Comparison of ENCODE assay signal across 43 mouse cellular contexts in the genomic region with DNA sequence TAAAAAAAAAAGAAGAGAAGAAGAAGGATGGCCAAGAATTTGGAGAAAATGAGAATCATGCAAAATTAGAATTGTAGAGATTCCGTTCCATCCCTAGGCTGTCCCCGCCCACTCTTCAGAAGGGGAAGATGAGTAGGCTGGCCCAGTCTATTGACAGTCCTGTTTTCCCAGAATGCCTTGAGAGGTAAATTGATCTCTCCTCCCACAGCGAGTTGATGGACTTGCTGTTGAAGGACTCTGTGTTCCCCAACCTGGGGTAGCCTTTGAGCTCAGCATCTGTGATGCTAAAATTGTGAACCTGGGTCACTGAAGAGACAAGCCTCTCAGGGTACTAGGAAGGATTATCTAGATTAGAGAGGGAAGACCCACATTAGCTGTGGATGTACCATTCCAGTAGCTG. TPM values are rescaled to one million over a fixed set of nuclear protein-coding genes. Genes with fewer than 3 reads are reported as not detected.
"Had no signal": no experiment of that assay in that cellular context is flagged by ENCODE, and none has a peak within 500 bp of the region (broad histone marks: within the 10 kb centered on the region; RNA-seq: fewer than 3 reads in every experiment).

No protein-coding gene starts in this region.

- H3K9ac ChIP-seq: limb, embryonic 12.5 days; limb, embryonic 13.5 days; limb, embryonic 15.5 days; liver, embryonic 12.5 days; liver, embryonic 13.5 days; liver, embryonic 14.5 days; liver, embryonic 15.5 days; lung, embryonic 14.5 days; lung, embryonic 15.5 days; midbrain, embryonic 12.5 days; midbrain, embryonic 13.5 days; midbrain, embryonic 15.5 days; neural tube, embryonic 12.5 days had no signal

- H3K27ac ChIP-seq: left cerebral cortex, adult 2 months; limb, embryonic 10.5 days; limb, embryonic 12.5 days; limb, embryonic 13.5 days; limb, embryonic 15.5 days; liver, embryonic 12.5 days; liver, embryonic 13.5 days; liver, embryonic 14.5 days; liver, embryonic 15.5 days; lung, embryonic 15.5 days; macrophage; midbrain, embryonic 10.5 days; midbrain, embryonic 12.5 days; midbrain, embryonic 13.5 days; midbrain, embryonic 15.5 days; neural tube, embryonic 12.5 days had no signal

- DNase-seq: left cerebral cortex, postnatal 4 days; liver, embryonic 13.5 days; lung, adult 18-20 months; lung, adult 2 months; lung, embryonic 14.5 days; lung, postnatal 10 days; lung, postnatal 14 days; lung, postnatal 36 days; lung, postnatal 4 days; midbrain, embryonic 14.5 days had no signal

- H3K4me3 ChIP-seq: left cerebral cortex, adult 2 months; limb, embryonic 10.5 days; limb, embryonic 12.5 days; limb, embryonic 13.5 days; limb, embryonic 15.5 days; liver, embryonic 12.5 days; liver, embryonic 13.5 days; liver, embryonic 15.5 days; lung, embryonic 15.5 days; megakaryocyte, embryonic 14.5 days; midbrain, embryonic 10.5 days; midbrain, embryonic 12.5 days; midbrain, embryonic 13.5 days; midbrain, embryonic 15.5 days; myocyte; neural tube, embryonic 12.5 days had no signal

- H3K36me3 ChIP-seq: limb, embryonic 10.5 days; limb, embryonic 12.5 days; limb, embryonic 13.5 days; limb, embryonic 15.5 days; liver, embryonic 12.5 days; liver, embryonic 13.5 days; liver, embryonic 15.5 days; lung, embryonic 15.5 days; midbrain, embryonic 10.5 days; midbrain, embryonic 12.5 days; midbrain, embryonic 13.5 days; midbrain, embryonic 15.5 days; neural tube, embryonic 12.5 days had no signal

- H3K27me3 ChIP-seq: limb, embryonic 12.5 days; limb, embryonic 13.5 days; limb, embryonic 15.5 days; liver, embryonic 12.5 days; liver, embryonic 13.5 days; liver, embryonic 15.5 days; lung, embryonic 15.5 days; midbrain, embryonic 12.5 days; midbrain, embryonic 13.5 days; midbrain, embryonic 15.5 days; neural tube, embryonic 12.5 days had no signal

- ATAC-seq: liver, embryonic 12.5 days; lung, postnatal 0 days; midbrain, embryonic 13.5 days; midbrain, embryonic 15.5 days; midbrain, embryonic 16.5 days had no signal

- H3K4me1 ChIP-seq: limb, embryonic 10.5 days; limb, embryonic 12.5 days; limb, embryonic 13.5 days; limb, embryonic 15.5 days; midbrain, embryonic 12.5 days; midbrain, embryonic 15.5 days; neural tube, embryonic 12.5 days had no signal

- H3K9me3 ChIP-seq: limb, embryonic 10.5 days; limb, embryonic 12.5 days; limb, embryonic 13.5 days; limb, embryonic 15.5 days; liver, embryonic 12.5 days; liver, embryonic 13.5 days; liver, embryonic 15.5 days; lung, embryonic 15.5 days; midbrain, embryonic 10.5 days; midbrain, embryonic 12.5 days; midbrain, embryonic 13.5 days; midbrain, embryonic 15.5 days; neural tube, embryonic 12.5 days had no signal

- H3K4me2 ChIP-seq: limb, embryonic 12.5 days; limb, embryonic 13.5 days; limb, embryonic 15.5 days; liver, embryonic 12.5 days; liver, embryonic 13.5 days; liver, embryonic 15.5 days; lung, embryonic 14.5 days; lung, embryonic 15.5 days; midbrain, embryonic 11.5 days; midbrain, embryonic 12.5 days; midbrain, embryonic 13.5 days; midbrain, embryonic 15.5 days; neural tube, embryonic 12.5 days had no signal

RNA-seq across cellular contexts. Expression of a gene that starts 1.9 kb away (rescaled TPM):
- total RNA-seq: megakaryocyte progenitor cell, adult 5-6 weeks; megakaryocyte, adult 5-6 weeks; megakaryocyte-erythroid progenitor cell, adult 5-6 weeks; monocyte, adult 5-6 weeks had no signal
- polyA plus RNA-seq: limb, embryonic 10.5 days; limb, embryonic 12.5 days; macrophage; neural tube, embryonic 11.5 days had no signal

RNA-seq across cellular contexts. Expression of a gene that starts 17.6 kb away (rescaled TPM):
- total RNA-seq: left cerebral cortex, adult 18-20 months; left cerebral cortex, adult 2 months; left cerebral cortex, adult 8-10 months; left cerebral cortex, postnatal 10 days; left cerebral cortex, postnatal 14 days; left cerebral cortex, postnatal 25 days; left cerebral cortex, postnatal 36 days; left cerebral cortex, postnatal 4 days; megakaryocyte progenitor cell, adult 5-6 weeks; megakaryocyte, adult 5-6 weeks; megakaryocyte-erythroid progenitor cell, adult 5-6 weeks; midbrain, postnatal 0 days; monocyte, adult 5-6 weeks had no signal
- polyA plus RNA-seq: limb, embryonic 10.5 days; limb, embryonic 11.5 days; limb, embryonic 13.5 days; lung, embryonic 14.5 days; macrophage; midbrain, embryonic 10.5 days; midbrain, embryonic 11.5 days; midbrain, embryonic 12.5 days; midbrain, embryonic 13.5 days; midbrain, embryonic 14.5 days; midbrain, embryonic 15.5 days; midbrain, embryonic 16.5 days; midbrain, postnatal 0 days; neural tube, embryonic 11.5 days had no signal

RNA-seq across cellular contexts. Expression of a gene that starts 39.2 kb away (rescaled TPM):
- total RNA-seq: left cerebral cortex, postnatal 14 days; left cerebral cortex, postnatal 36 days; left cerebral cortex, postnatal 4 days; megakaryocyte progenitor cell, adult 5-6 weeks; megakaryocyte, adult 5-6 weeks; megakaryocyte-erythroid progenitor cell, adult 5-6 weeks; midbrain, postnatal 0 days; monocyte, adult 5-6 weeks had no signal
- polyA plus RNA-seq: limb, embryonic 10.5 days; limb, embryonic 11.5 days; lung, embryonic 14.5 days; macrophage; midbrain, embryonic 10.5 days; midbrain, embryonic 11.5 days; midbrain, embryonic 12.5 days; midbrain, embryonic 13.5 days; midbrain, embryonic 14.5 days; midbrain, embryonic 15.5 days; midbrain, embryonic 16.5 days; midbrain, postnatal 0 days; neural tube, embryonic 11.5 days; neural tube, embryonic 12.5 days had no signal

RNA-seq across cellular contexts. Expression of a gene that starts 46.5 kb away (rescaled TPM):
- total RNA-seq: monocyte, adult 5-6 weeks had no signal
- polyA plus RNA-seq: macrophage had no signal
